26 mouse cellular contexts compared by ENCODE assay signal in genomic region chr11:46395698-46396097, GRCm38 (mm10). TPM values are rescaled to one million over a fixed set of nuclear protein-coding genes. Genes with fewer than 3 reads are reported as not detected.
DNase-seq lines count a peak whose midpoint lies in the region; ATAC-seq and TF ChIP-seq lines count a peak whose summit lies in the region.
"Had no signal": no experiment of that assay in that cellular context is flagged by ENCODE, and none has a peak within 500 bp of the region (broad histone marks: within the 10 kb centered on the region; RNA-seq: fewer than 3 reads in every experiment).

No protein-coding gene starts in this region.

- no peaks in the 10 kb centered on the region for H3K4me1 ChIP-seq in heart, embryonic 16.5 days (ENCODE audit: control insufficient read depth, insufficient read depth, low read length)
- no peaks in the 10 kb centered on the region for H3K4me1 ChIP-seq in heart, adult 2 months (ENCODE audit: control insufficient read depth, insufficient read depth, low read length)
- H3K4me1 ChIP-seq in liver, postnatal 0 days (ENCODE audit: insufficient read depth), result peaks cover 20% of the 10 kb centered on the region
- H3K4me1 ChIP-seq: embryonic facial prominence, embryonic 12.5 days; forebrain, embryonic 15.5 days; hindbrain, embryonic 12.5 days had no signal

- no peak for TF ChIP-seq POLR2A in heart, adult 2 months (IDR thresholded peaks at IDR 0.05; ENCODE audit: insufficient read depth, low read depth, low read length)

- H3K27me3 ChIP-seq in heart, embryonic 16.5 days (ENCODE audit: control insufficient read depth, insufficient read depth, low read length), result no peaks in the 10 kb centered on the region
- no peaks in the 10 kb centered on the region for H3K27me3 ChIP-seq in heart, adult 2 months (ENCODE audit: control insufficient read depth, insufficient read depth, low read length)
- H3K27me3 ChIP-seq in liver, postnatal 0 days (ENCODE audit: insufficient read depth, low read length), result no peaks in the 10 kb centered on the region
- H3K27me3 ChIP-seq: embryonic facial prominence, embryonic 12.5 days; forebrain, embryonic 15.5 days; heart, embryonic 12.5 days; hindbrain, embryonic 12.5 days had no signal

- H3K79me2 ChIP-seq in heart, adult 2 months (replicated peaks; ENCODE audit: control insufficient read depth, insufficient read depth, low read length), result no peaks in the 10 kb centered on the region

- TF ChIP-seq CTCF in heart, adult 2 months (IDR thresholded peaks at IDR 0.05), result no peak
- TF ChIP-seq CTCF in liver, postnatal 0 days (IDR thresholded peaks at IDR 0.05; ENCODE audit: low read depth), result no peak

- no peak for DNase-seq in heart, adult 2 months
- peak; percentile 62 for DNase-seq in induced T-regulatory cell, adult 2 months (ENCODE audit: low read depth)
- peak; percentile 61 to 73 for DNase-seq in thymus, postnatal 10 days (ENCODE audit: low spot score in 2 of 2)
- peak; percentile 60 for DNase-seq in thymus, postnatal 4 days
- DNase-seq in left cerebral cortex, adult 11 months (ENCODE audit: low spot score), result no peak
- DNase-seq in liver, postnatal 0 days, result no peak
- DNase-seq: adrenal gland, postnatal 14 days; cerebellum, adult 11-12 months; cerebellum, adult 9-10 months; cerebellum, postnatal 25 days; gastrocnemius, postnatal 10 days; heart, adult 18-20 months; heart, postnatal 10 days; heart, postnatal 4 days had no signal

- peak overlapping the region; percentile 41; the same call in 1 of the 2 replicates for H3K27ac ChIP-seq in heart, embryonic 16.5 days (ENCODE audit: low read length)
- no peak overlapping the region for H3K27ac ChIP-seq in heart, adult 2 months
- H3K27ac ChIP-seq in liver, postnatal 0 days (ENCODE audit: low read depth), result no peak overlapping the region
- H3K27ac ChIP-seq: embryonic facial prominence, embryonic 12.5 days; forebrain, embryonic 15.5 days; hindbrain, embryonic 12.5 days had no signal

- no peaks in the 10 kb centered on the region for H3K36me3 ChIP-seq in heart, embryonic 16.5 days (ENCODE audit: control insufficient read depth, insufficient read depth)
- no peaks in the 10 kb centered on the region for H3K36me3 ChIP-seq in heart, adult 2 months (ENCODE audit: control insufficient read depth, insufficient read depth, low read length)
- no peaks in the 10 kb centered on the region for H3K36me3 ChIP-seq in liver, postnatal 0 days (replicated peaks; ENCODE audit: insufficient read depth, low read length)
- H3K36me3 ChIP-seq: embryonic facial prominence, embryonic 12.5 days; forebrain, embryonic 15.5 days; heart, embryonic 12.5 days; hindbrain, embryonic 12.5 days had no signal

- intact Hi-C loops in heart, adult 2 months (cut with DNase I), result no loop called here

- 85% methylated on average over 2 of the region's 2 CpGs for WGBS in heart, embryonic 16.5 days
- WGBS in heart, adult 2 months, result 96% methylated on average over 2 of the region's 2 CpGs
- 84% methylated on average over 2 of the region's 2 CpGs for WGBS in liver, postnatal 0 days (ENCODE audit: insufficient replicate concordance)

- no peaks in the 10 kb centered on the region for H3K9me3 ChIP-seq in heart, embryonic 16.5 days (replicated peaks; ENCODE audit: control insufficient read depth, low read length)
- H3K9me3 ChIP-seq in liver, postnatal 0 days (ENCODE audit: low read length), result no peaks in the 10 kb centered on the region
- H3K9me3 ChIP-seq: embryonic facial prominence, embryonic 12.5 days; forebrain, embryonic 15.5 days; heart, embryonic 12.5 days; hindbrain, embryonic 12.5 days had no signal

- TF ChIP-seq EP300 in heart, adult 2 months (IDR thresholded peaks at IDR 0.05; ENCODE audit: insufficient read depth, low read depth, low read length), result no peak
- no peak for TF ChIP-seq EP300 in liver, postnatal 0 days (IDR thresholded peaks at IDR 0.05; ENCODE audit: low read depth)

- H3K4me3 ChIP-seq in heart, embryonic 16.5 days (ENCODE audit: low read length), result no peak overlapping the region
- H3K4me3 ChIP-seq in heart, adult 2 months, result no peak overlapping the region
- H3K4me3 ChIP-seq in liver, postnatal 0 days (ENCODE audit: low read depth, low read length), result no peak overlapping the region
- H3K4me3 ChIP-seq: embryonic facial prominence, embryonic 12.5 days; forebrain, embryonic 15.5 days; heart, embryonic 12.5 days; hindbrain, embryonic 12.5 days had no signal

- H3K4me2 ChIP-seq in heart, embryonic 16.5 days (ENCODE audit: low read depth, low read length), result no peak overlapping the region
- no peak overlapping the region for H3K4me2 ChIP-seq in liver, postnatal 0 days (ENCODE audit: low read depth, low read length)
- H3K4me2 ChIP-seq: embryonic facial prominence, embryonic 12.5 days; forebrain, embryonic 15.5 days; heart, embryonic 12.5 days; hindbrain, embryonic 12.5 days had no signal

- H3K9ac ChIP-seq in heart, embryonic 16.5 days (ENCODE audit: low read length), result no peak overlapping the region
- H3K9ac ChIP-seq in heart, adult 2 months (ENCODE audit: low read depth, low read length), result no peak overlapping the region
- no peak overlapping the region for H3K9ac ChIP-seq in liver, postnatal 0 days (replicated peaks)
- H3K9ac ChIP-seq: embryonic facial prominence, embryonic 12.5 days; forebrain, embryonic 15.5 days; heart, embryonic 12.5 days; hindbrain, embryonic 12.5 days had no signal

- 0 out of 2 replicates have a peak, but pooled peaks have one; percentile 28 for ATAC-seq in heart, embryonic 16.5 days (replicated peaks; ENCODE audit: extremely low read depth, insufficient read depth, low FRiP score)
- no peak for ATAC-seq in liver, postnatal 0 days
- ATAC-seq: activated CD4-positive, CD25-positive, alpha-beta regulatory T cell, adult 4 months; forebrain, embryonic 15.5 days; Patski had no signal

RNA-seq across cellular contexts. Expression of gene Fam71b, which starts 0.7 kb away (rescaled TPM):
- 0.18 TPM in 1 of 2 replicates, not detected in the other for polyA plus RNA-seq in heart, embryonic 16.5 days (2015; fragmentation: Nextera tagmentation; extraction: Ambion mirVana)
- total RNA-seq in heart, adult 2 months (2021), result not detected
- polyA plus RNA-seq in heart, adult 2 months (2012; rRNA removed), result 0.06 TPM in 1 of 2 replicates, not detected in the other
- not detected in 2 replicates for polyA plus RNA-seq in liver, postnatal 0 days (2015; fragmentation: Nextera tagmentation; extraction: Ambion mirVana)
- total RNA-seq: adrenal gland, adult 18-20 months; adrenal gland, postnatal 14 days; gastrocnemius, postnatal 10 days; gastrocnemius, postnatal 4 days; heart, adult 18-20 months; heart, postnatal 10 days; heart, postnatal 4 days had no signal
- polyA plus RNA-seq: activated CD4-positive, CD25-positive, alpha-beta regulatory T cell, adult 4 months; cortical plate, adult 2 months; embryonic facial prominence, embryonic 12.5 days; forebrain, embryonic 11.5 days; forebrain, embryonic 15.5 days; frontal cortex, adult 2 months; heart, embryonic 12.5 days; hindbrain, embryonic 12.5 days; Patski had no signal

RNA-seq across cellular contexts. Expression of gene Itk, which starts 6.4 kb away (rescaled TPM):
- polyA plus RNA-seq in heart, embryonic 16.5 days (2015; fragmentation: Nextera tagmentation; extraction: Ambion mirVana), result 2.0 and 5.2 TPM in 2 replicates
- total RNA-seq in heart, adult 2 months (2021), result under 1 TPM; 0.26 to 0.30 TPM
- polyA plus RNA-seq in heart, adult 2 months (2012; rRNA removed), result 0.35 and 0.51 TPM in 2 replicates
- 0.09 and 0.19 TPM in 2 replicates for polyA plus RNA-seq in liver, postnatal 0 days (2015; fragmentation: Nextera tagmentation; extraction: Ambion mirVana)
- polyA plus RNA-seq: forebrain, embryonic 15.5 days; heart, embryonic 12.5 days; hindbrain, embryonic 12.5 days had no signal

RNA-seq across cellular contexts. Expression of gene Med7, which starts 41.0 kb away (rescaled TPM):
- polyA plus RNA-seq in heart, embryonic 16.5 days (2015; fragmentation: Nextera tagmentation; extraction: Ambion mirVana), result 43.6 and 47.8 TPM in 2 replicates
- total RNA-seq in heart, adult 2 months (2021), result 10 to 100 TPM; 16.8 to 17.1 TPM
- 8.1 and 16.5 TPM in 2 replicates for polyA plus RNA-seq in heart, adult 2 months (2012; rRNA removed)
- polyA plus RNA-seq in liver, postnatal 0 days (2015; fragmentation: Nextera tagmentation; extraction: Ambion mirVana), result 39.4 and 41.4 TPM in 2 replicates

RNA-seq across cellular contexts. Expression of gene Havcr2, which starts 59.0 kb away (rescaled TPM):
- polyA plus RNA-seq in heart, embryonic 16.5 days (2015; fragmentation: Nextera tagmentation; extraction: Ambion mirVana), result 0.32 and 0.37 TPM in 2 replicates
- under 1 TPM; 0.31 to 0.48 TPM for total RNA-seq in heart, adult 2 months (2021)
- 0.08 TPM in 1 of 2 replicates, not detected in the other for polyA plus RNA-seq in heart, adult 2 months (2012; rRNA removed)
- 0.28 TPM in 2 replicates for polyA plus RNA-seq in liver, postnatal 0 days (2015; fragmentation: Nextera tagmentation; extraction: Ambion mirVana)
- polyA plus RNA-seq: Patski had no signal

Comparison
In these comparisons a context has a peak if more than half of its experiments do, and no peak if none do; other contexts are left out.
1. DNase-seq: peak in induced T-regulatory cell, adult 2 months (single experiment), thymus, postnatal 10 days (2 of 2) and thymus, postnatal 4 days (single experiment); none in heart, adult 2 months (0 of 2), left cerebral cortex, adult 11 months (single experiment) and liver, postnatal 0 days (single experiment).